Mouse (Mus musculus) midbrain, embryonic 14.5 days (tissue): ENCODE data around the gene Rgs16. TPM values are rescaled to one million over a fixed set of nuclear protein-coding genes. Genes with fewer than 3 reads are reported as not detected.

Source experiments
- ATAC-seq: fragments of 200-750 bp; cut with Nextera tagmentation; 2 replicates; pipeline ENCODE4 v1.8.0; 2017; ENCODE audit warnings: moderate number of reproducible peaks, moderate library complexity; ENCODE audit not compliant: low FRiP score, low TSS enrichment
- DNase-seq: peaks from one replicate; pipeline ENCODE4 v3.0.0-alpha.2; 2015
- H3K27ac ChIP-seq: fragments of 300-500 bp; sonication (generic); replicated peaks from 2 replicates; pipeline ENCODE4 v1.5.1; 2014; ENCODE audit warnings: mild to moderate bottlenecking, low read depth, low read length, moderate library complexity
- H3K27me3 ChIP-seq: fragments of 300-500 bp; sonication (generic); 2 replicates; pipeline ENCODE4 v1.6.1; 2014; ENCODE audit warnings: low read length, control low read depth, mixed read lengths; ENCODE audit not compliant: control insufficient read depth, insufficient read depth
- H3K36me3 ChIP-seq: fragments of 300-500 bp; sonication (generic); 2 replicates; pipeline ENCODE4 v1.6.1; 2014; ENCODE audit warnings: low read length, control low read depth; ENCODE audit not compliant: control insufficient read depth, insufficient read depth
- H3K4me1 ChIP-seq: fragments of 300-500 bp; sonication (generic); 2 replicates; pipeline ENCODE4 v1.6.1; 2014; ENCODE audit warnings: mild to moderate bottlenecking, antibody characterized with exemption, low read length, control low read depth; ENCODE audit not compliant: control insufficient read depth, insufficient read depth
- H3K4me2 ChIP-seq: fragments of 300-500 bp; sonication (generic); 2 replicates; pipeline ENCODE4 v1.6.1; 2014; ENCODE audit warnings: mild to moderate bottlenecking, low read length, moderate library complexity
- H3K4me3 ChIP-seq: fragments of 300-500 bp; sonication (generic); replicated peaks from 2 replicates; pipeline ENCODE4 v1.5.1; 2014; ENCODE audit warnings: low read depth, low read length
- H3K9ac ChIP-seq: fragments of 300-500 bp; sonication (generic); replicated peaks from 2 replicates; pipeline ENCODE4 v1.6.1; 2014; ENCODE audit warnings: mild to moderate bottlenecking, low read length, moderate library complexity
- H3K9me3 ChIP-seq: fragments of 300-500 bp; sonication (generic); 2 replicates; pipeline ENCODE4 v1.6.1; 2016; ENCODE audit warnings: low read length, control low read depth, mixed read lengths; ENCODE audit not compliant: control insufficient read depth
- WGBS: fragments of 180-500 bp; shearing (Covaris S2); extraction: QIAGEN DNeasy Blood & Tissue Kit; methylation state at CpG from one replicate; pipeline ENCODE4 v1.1.7; 2014; 5-methylcytosine and 5-hydroxymethylcytosine counted together
- polyA plus RNA-seq: library from polyadenylated mRNA; unstranded; fragments of >200 nt; fragmentation: Nextera tagmentation; extraction: Ambion mirVana; gene quantifications from 2 replicates; pipeline ENCODE4 v1.2.1, GENCODE M21; 2014

Rgs16 gene
- polyA plus RNA-seq, 1 experiment from 2014 or later = 8.1 TPM

GRCm38 (mm10) chr1:153730671-153731070, 9.5 kb upstream of the Rgs16 start:
- DNase-seq (no peak), ATAC-seq (no peak)
- no peaks in the 10 kb centered on the region for H3K36me3 ChIP-seq
- no peaks in the 10 kb centered on the region for H3K9me3 ChIP-seq
- H3K27ac ChIP-seq = no peak overlapping the region
- no peak overlapping the region for H3K9ac ChIP-seq
- H3K4me1 ChIP-seq = peaks cover 10% of the 10 kb centered on the region; the same call in 1 of the 2 replicates
- WGBS = 62% methylated on average over 3 of the region's 3 CpGs
- no peak overlapping the region for H3K4me3 ChIP-seq
- H3K4me2 ChIP-seq = no peak overlapping the region
- H3K27me3 ChIP-seq = no peaks in the 10 kb centered on the region

- H3K27me3 ChIP-seq = no peaks in the 10 kb centered on the region; the same call in 1 of the 2 replicates
- H3K36me3 ChIP-seq = no peaks in the 10 kb centered on the region
- no peaks in the 10 kb centered on the region for H3K9me3 ChIP-seq
- 32% methylated on average over 9 of the region's 9 CpGs for WGBS
- H3K27ac ChIP-seq = no peak overlapping the region
- ATAC-seq (no peak), DNase-seq (peak; percentile 31)
- no peak overlapping the region for H3K4me2 ChIP-seq
- peaks cover 29% of the 10 kb centered on the region for H3K4me1 ChIP-seq
- no peak overlapping the region for H3K9ac ChIP-seq
- H3K4me3 ChIP-seq = no peak overlapping the region
Observed at GRCm38 (mm10) chr1:153733181-153733580, 7.0 kb upstream of the Rgs16 start.

GRCm38 (mm10) chr1:153734866-153735265, 5.3 kb upstream of the Rgs16 start:
- Histone ChIP-seq H3K9me3 (no peaks in the 10 kb centered on the region), H3K9ac (no peak overlapping the region), H3K36me3 (no peaks in the 10 kb centered on the region), H3K4me3 (no peak overlapping the region), H3K27ac (no peak overlapping the region), H3K4me1 (peaks cover 34% of the 10 kb centered on the region), H3K4me2 (no peak overlapping the region), H3K27me3 (peaks cover 2% of the 10 kb centered on the region)
- WGBS = 87% methylated on average over 4 of the region's 4 CpGs
- DNase-seq (no peak), ATAC-seq (no peak)

GRCm38 (mm10) chr1:153736096-153736495, 4.1 kb upstream of the Rgs16 start:
- Histone ChIP-seq H3K9ac (no peak overlapping the region), H3K4me1 (peaks cover 38% of the 10 kb centered on the region), H3K4me2 (no peak overlapping the region), H3K36me3 (no peaks in the 10 kb centered on the region), H3K27me3 (peaks cover 2% of the 10 kb centered on the region), H3K9me3 (no peaks in the 10 kb centered on the region), H3K4me3 (no peak overlapping the region), H3K27ac (no peak overlapping the region)
- 75% methylated on average over 6 of the region's 6 CpGs for WGBS
- DNase-seq (no peak), ATAC-seq (no peak)

- H3K4me2 ChIP-seq = peak overlapping the region; percentile 19
- H3K36me3 ChIP-seq = no peaks in the 10 kb centered on the region
- WGBS = 12% methylated on average over 9 of the region's 9 CpGs
- peaks cover 2% of the 10 kb centered on the region for H3K27me3 ChIP-seq
- H3K27ac ChIP-seq = peak overlapping the region; percentile 60
- ATAC-seq = no peak
- peak overlapping the region; percentile 26; the same call in 1 of the 2 replicates for H3K9ac ChIP-seq
- DNase-seq = peak; percentile 85
- H3K4me3 ChIP-seq = no peak overlapping the region
- H3K9me3 ChIP-seq = no peaks in the 10 kb centered on the region
- peaks cover 46% of the 10 kb centered on the region for H3K4me1 ChIP-seq
Observed at GRCm38 (mm10) chr1:153737101-153738085, 2.8 kb upstream of the Rgs16 start.

GRCm38 (mm10) chr1:153739437-153740015, 623 bp upstream of the Rgs16 start:
- Histone ChIP-seq H3K4me3 (peak overlapping the region; percentile 41), H3K27me3 (peaks cover 2% of the 10 kb centered on the region), H3K36me3 (0 out of 2 replicates have a peak, but pooled peaks cover 3% of the 10 kb centered on the region), H3K9me3 (no peaks in the 10 kb centered on the region), H3K4me2 (peak overlapping the region; percentile 81), H3K9ac (no peak overlapping the region), H3K27ac (no peak overlapping the region), H3K4me1 (peaks cover 40% of the 10 kb centered on the region)
- ATAC-seq (no peak), DNase-seq (peak; percentile 40)
- 20% methylated on average over 13 of the region's 13 CpGs for WGBS

- Histone ChIP-seq H3K9ac (peak overlapping the region; percentile 44), H3K4me3 (peak overlapping the region; percentile 41)
- peak; percentile 40 for DNase-seq
Observed at GRCm38 (mm10) chr1:153740775-153741400, 739 bp downstream of the Rgs16 start.

GRCm38 (mm10) chr1:153741551-153742316, 1.6 kb downstream of the Rgs16 start:
- Histone ChIP-seq H3K36me3 (0 out of 2 replicates have a peak, but pooled peaks cover 3% of the 10 kb centered on the region), H3K9me3 (no peaks in the 10 kb centered on the region), H3K4me1 (peaks cover 36% of the 10 kb centered on the region), H3K4me3 (peak overlapping the region; percentile 41), H3K9ac (peak overlapping the region; percentile 12; the same call in 1 of the 2 replicates), H3K27me3 (peaks cover 2% of the 10 kb centered on the region), H3K4me2 (peak overlapping the region; percentile 81), H3K27ac (no peak overlapping the region)
- ATAC-seq (no peak), DNase-seq (no peak)
- 58% methylated on average over 18 of the region's 18 CpGs for WGBS

More at GRCm38 (mm10) chr1:153740775-153741400, 739 bp downstream of the Rgs16 start:
- H3K4me1 ChIP-seq = peaks cover 40% of the 10 kb centered on the region
- no peak overlapping the region for H3K27ac ChIP-seq
- WGBS = 21% methylated on average over 12 of the region's 12 CpGs
- ATAC-seq = no peak
- H3K36me3 ChIP-seq = 0 out of 2 replicates have a peak, but pooled peaks cover 3% of the 10 kb centered on the region
- H3K4me2 ChIP-seq = peak overlapping the region; percentile 81
- no peaks in the 10 kb centered on the region for H3K9me3 ChIP-seq
- H3K27me3 ChIP-seq = peaks cover 2% of the 10 kb centered on the region
